Mouse (Mus musculus) olfactory bulb, adult 2 months (tissue): Measurements from ENCODE around the gene Synpr.
"Not testable (repeated sequence)": the region's sequence is repeated elsewhere in the genome, so short reads cannot be mapped to it uniquely, and the experiment has no call there.

Experiments
- CTCF ChIP-seq: fragments of 200-500 bp; IDR thresholded peaks from 2 replicates; pipeline ENCODE4 v1.5.1; 2012; ENCODE audit warnings: low read depth, mild to moderate bottlenecking, low read length, moderate library complexity; ENCODE audit not compliant: insufficient read depth
- POLR2A ChIP-seq: fragments of 200-500 bp; IDR thresholded peaks from 2 replicates; pipeline ENCODE4 v1.6.1; 2012; ENCODE audit warnings: mild to moderate bottlenecking, low read depth, low read length, moderate library complexity; ENCODE audit not compliant: insufficient read depth

DNA sequence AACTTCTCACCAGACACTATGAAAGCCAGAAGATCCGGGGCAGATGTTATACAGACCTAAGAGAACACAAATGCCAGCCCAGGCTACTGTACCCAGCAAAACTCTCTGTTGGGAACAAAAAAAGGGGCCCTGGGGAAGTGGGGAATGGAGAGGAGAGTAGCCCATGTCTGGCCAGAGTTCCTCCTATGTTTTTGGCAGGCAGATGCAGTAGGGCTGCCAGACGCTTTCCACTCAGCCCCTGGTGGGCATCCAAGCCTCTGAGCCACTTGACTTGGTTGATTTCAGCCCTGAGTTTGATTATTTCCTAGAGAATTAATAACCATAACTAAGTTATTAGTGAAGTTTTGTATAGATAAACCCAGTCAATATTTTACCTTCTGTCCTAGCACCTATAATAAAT is 29.8 kb upstream of the Synpr start:
- TF ChIP-seq CTCF, POLR2A: not testable (repeated sequence)
